Mouse (Mus musculus): ENCODE measurements around the gene Spef1. TPM values are rescaled to one million over a fixed set of nuclear protein-coding genes. Genes with fewer than 3 reads are reported as not detected.

The Spef1 gene
- polyA plus RNA-seq, 1 experiment from 2014 or later, result 1.3 TPM

Other genes starting within 250 kb of the Spef1 start
- 2.9 and 3.5 TPM in 2 replicates for gene Gfra4, start 144.2 kb downstream of the Spef1 start, polyA plus RNA-seq (2014; fragmentation: Nextera tagmentation; extraction: Ambion mirVana)
- 0.31 and 0.95 TPM in 2 replicates for gene Adam33, start 123.5 kb downstream of the Spef1 start, polyA plus RNA-seq (2014; fragmentation: Nextera tagmentation; extraction: Ambion mirVana)
- gene Siglec1, start 100.5 kb downstream of the Spef1 start, polyA plus RNA-seq (2014; fragmentation: Nextera tagmentation; extraction: Ambion mirVana), result 0.73 and 0.78 TPM in 2 replicates
- gene Hspa12b, start 60.0 kb downstream of the Spef1 start, polyA plus RNA-seq (2014; fragmentation: Nextera tagmentation; extraction: Ambion mirVana), result 5.5 TPM in 2 replicates
- not detected in 2 replicates for gene Gm11037, start 53.8 kb downstream of the Spef1 start, polyA plus RNA-seq (2014; fragmentation: Nextera tagmentation; extraction: Ambion mirVana)
- 130 TPM in 2 replicates for gene 1700037H04Rik, start 27.2 kb downstream of the Spef1 start, polyA plus RNA-seq (2014; fragmentation: Nextera tagmentation; extraction: Ambion mirVana)
- gene Cenpb, start 7.2 kb downstream of the Spef1 start, polyA plus RNA-seq (2014; fragmentation: Nextera tagmentation; extraction: Ambion mirVana), result 3.8 and 4.9 TPM in 2 replicates
- gene Cdc25b, start 333 bp downstream of the Spef1 start, polyA plus RNA-seq (2014; fragmentation: Nextera tagmentation; extraction: Ambion mirVana), result 76.4 and 85.4 TPM in 2 replicates
- gene Ap5s1, start 19.8 kb upstream of the Spef1 start, polyA plus RNA-seq (2014; fragmentation: Nextera tagmentation; extraction: Ambion mirVana), result 18.1 and 19.2 TPM in 2 replicates
- 29.7 and 30.0 TPM in 2 replicates for gene Mavs, start 46.8 kb upstream of the Spef1 start, polyA plus RNA-seq (2014; fragmentation: Nextera tagmentation; extraction: Ambion mirVana)
- 37.1 and 41.7 TPM in 2 replicates for gene Pank2, start 75.2 kb upstream of the Spef1 start, polyA plus RNA-seq (2014; fragmentation: Nextera tagmentation; extraction: Ambion mirVana)
- 1.2 and 1.7 TPM in 2 replicates for gene Rnf24, start 165.6 kb upstream of the Spef1 start, polyA plus RNA-seq (2014; fragmentation: Nextera tagmentation; extraction: Ambion mirVana)